Mouse (Mus musculus) thymus, adult 2 months (tissue): ENCODE data around the gene Plxnc1.

Source experiments
- CTCF ChIP-seq: fragments of 200-500 bp; IDR thresholded peaks from 2 replicates; pipeline ENCODE4 v1.5.1; 2012; ENCODE audit warnings: mild to moderate bottlenecking, control low read depth, low read length, moderate library complexity, borderline replicate concordance; ENCODE audit not compliant: control insufficient read depth, poor library complexity, insufficient read depth; ENCODE audit errors: extremely low read depth
- POLR2A ChIP-seq: fragments of 200-500 bp; IDR thresholded peaks from 2 replicates; pipeline ENCODE4 v1.6.1; 2012; ENCODE audit warnings: mild to moderate bottlenecking, low read length, control low read depth, moderate library complexity; ENCODE audit not compliant: control insufficient read depth, poor library complexity, insufficient read depth; ENCODE audit errors: extremely low read depth

DNA sequence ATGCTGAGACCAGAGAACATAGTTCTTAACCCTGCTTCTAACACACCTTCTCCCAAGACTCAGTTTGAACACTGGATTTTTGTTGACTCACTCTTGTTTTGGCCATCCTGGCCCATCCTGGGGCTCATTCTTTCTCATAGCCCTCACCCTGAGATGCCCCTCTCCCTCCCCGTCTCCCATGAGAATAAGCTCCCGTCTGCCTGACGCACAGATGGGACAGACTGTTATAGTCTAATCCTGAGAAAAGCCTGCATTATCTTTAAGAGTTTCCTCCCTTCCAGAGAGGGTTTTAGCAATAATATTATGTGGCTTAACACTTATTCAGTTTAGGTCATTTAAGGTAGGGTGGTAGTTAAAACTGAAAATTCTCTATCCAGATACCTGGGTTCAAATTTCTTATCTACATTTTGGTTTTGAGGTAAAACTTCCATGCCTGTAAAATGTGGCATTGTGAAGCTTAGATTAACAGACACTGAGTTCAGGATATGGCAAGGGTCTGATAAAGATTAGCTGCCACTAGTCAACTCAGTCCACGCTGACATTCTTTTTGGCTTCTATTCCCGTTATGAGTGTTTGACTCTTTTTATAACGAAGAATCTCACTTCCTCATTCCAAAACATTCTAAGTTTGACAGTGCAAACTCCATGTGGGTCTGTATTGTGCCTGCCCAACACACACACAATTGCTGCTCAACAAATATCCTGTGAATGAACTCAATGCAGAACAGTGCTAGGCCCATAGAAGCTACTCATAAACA lies 86.2 kb downstream of the Plxnc1 start:
- TF ChIP-seq POLR2A: no peak
- TF ChIP-seq CTCF: no peak
